Mouse (Mus musculus): ENCODE results near the gene Gm4792. TPM values are rescaled to one million over a fixed set of nuclear protein-coding genes. Genes with fewer than 3 reads are reported as not detected.

Gm4792 gene
- polyA plus RNA-seq, 1 experiment: not detected

GRCm38 (mm10) chr10:94282179-94282578 lies 16.3 kb downstream of the Gm4792 start:
- no peak overlapping the region for H3K4me3 ChIP-seq (replicated peaks)
- TF ChIP-seq TAL1 (IDR thresholded peaks at IDR 0.05; ENCODE audit: low read length) (no peak), GATA1 (IDR thresholded peaks at IDR 0.05; ENCODE audit: low read length) (no peak)

GRCm38 (mm10) chr10:94276511-94276910 lies 22.0 kb downstream of the Gm4792 start:
- TF ChIP-seq GATA1 (IDR thresholded peaks at IDR 0.05; ENCODE audit: low read length) (no peak), TAL1 (IDR thresholded peaks at IDR 0.05; ENCODE audit: low read length) (no peak)
- no peaks in the 10 kb centered on the region for H3K36me3 ChIP-seq (ENCODE audit: control insufficient read depth)
- no peaks in the 10 kb centered on the region for H3K4me1 ChIP-seq (ENCODE audit: control insufficient read depth)
- H3K9me3 ChIP-seq (ENCODE audit: control insufficient read depth, low read length): no peaks in the 10 kb centered on the region
- H3K4me3 ChIP-seq (replicated peaks): no peak overlapping the region
- no peaks in the 10 kb centered on the region for H3K27me3 ChIP-seq (ENCODE audit: control insufficient read depth)

More at GRCm38 (mm10) chr10:94282179-94282578, 16.3 kb downstream of the Gm4792 start:
- Histone ChIP-seq H3K9me3 (ENCODE audit: control insufficient read depth, low read length) (no peaks in the 10 kb centered on the region), H3K4me1 (ENCODE audit: control insufficient read depth) (no peaks in the 10 kb centered on the region), H3K27me3 (ENCODE audit: control insufficient read depth) (no peaks in the 10 kb centered on the region), H3K36me3 (ENCODE audit: control insufficient read depth) (no peaks in the 10 kb centered on the region)

DNA sequence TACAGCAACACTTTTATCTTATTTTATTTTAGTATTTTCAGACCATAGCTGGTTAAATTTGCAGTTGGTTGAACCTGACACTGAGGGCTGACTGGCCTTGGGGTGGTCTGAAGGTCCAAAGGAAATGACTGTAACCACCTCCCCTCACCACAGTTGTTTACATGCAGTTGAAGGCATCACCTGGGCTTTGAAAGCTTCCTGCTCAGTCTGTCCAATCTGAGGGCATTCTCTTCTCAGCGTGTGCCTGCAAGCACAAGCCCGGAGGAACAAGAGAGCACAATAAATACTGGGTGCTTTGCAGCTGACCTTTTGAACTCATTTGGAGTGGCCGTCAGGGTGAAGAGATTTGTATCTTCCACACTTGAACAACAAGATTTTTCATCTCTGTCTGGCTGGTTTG lies 23.2 kb downstream of the Gm4792 start:
- Histone ChIP-seq H3K27me3 (ENCODE audit: control insufficient read depth) (no peaks in the 10 kb centered on the region), H3K9me3 (ENCODE audit: control insufficient read depth, low read length) (no peaks in the 10 kb centered on the region), H3K4me1 (ENCODE audit: control insufficient read depth) (no peaks in the 10 kb centered on the region), H3K4me3 (replicated peaks) (no peak overlapping the region), H3K36me3 (ENCODE audit: control insufficient read depth) (no peaks in the 10 kb centered on the region)
- TF ChIP-seq TAL1 (IDR thresholded peaks at IDR 0.05; ENCODE audit: low read length) (no peak), GATA1 (IDR thresholded peaks at IDR 0.05; ENCODE audit: low read length) (no peak)

GRCm38 (mm10) chr10:94265656-94266542 lies 32.6 kb downstream of the Gm4792 start:
- H3K9me3 ChIP-seq (ENCODE audit: control insufficient read depth, low read length): no peaks in the 10 kb centered on the region
- TF ChIP-seq TAL1 (IDR thresholded peaks at IDR 0.05; ENCODE audit: low read length): no peak
- TF ChIP-seq GATA1 (IDR thresholded peaks at IDR 0.05; ENCODE audit: low read length): no peak
- no peaks in the 10 kb centered on the region for H3K36me3 ChIP-seq (ENCODE audit: control insufficient read depth)
- H3K4me1 ChIP-seq (ENCODE audit: control insufficient read depth): no peaks in the 10 kb centered on the region
- H3K4me3 ChIP-seq (replicated peaks): no peak overlapping the region
- no peaks in the 10 kb centered on the region for H3K27me3 ChIP-seq (ENCODE audit: control insufficient read depth)

DNA sequence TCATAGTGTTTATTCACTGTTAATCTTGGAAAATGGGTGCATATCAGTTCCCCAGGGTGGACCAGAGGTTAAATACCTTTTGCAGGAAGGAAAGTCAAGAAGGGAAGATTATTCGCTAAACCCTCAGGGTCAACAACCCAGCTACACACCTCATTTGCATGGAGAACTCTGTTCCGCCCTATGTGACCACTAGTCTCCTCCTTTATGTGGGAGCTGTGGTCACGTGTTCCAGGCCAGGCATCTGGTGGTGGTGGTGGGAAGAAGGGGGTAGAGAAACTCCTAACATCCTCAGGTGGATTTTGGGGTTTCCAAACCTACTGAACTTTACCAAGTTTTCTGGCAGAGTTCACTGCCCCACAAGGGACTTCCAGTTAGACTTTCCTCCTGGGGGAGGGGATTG lies 35.3 kb downstream of the Gm4792 start:
- H3K36me3 ChIP-seq (ENCODE audit: control insufficient read depth): no peaks in the 10 kb centered on the region

GRCm38 (mm10) chr10:94262646-94263045 lies 35.9 kb downstream of the Gm4792 start:
- Histone ChIP-seq H3K27me3 (ENCODE audit: control insufficient read depth) (no peaks in the 10 kb centered on the region), H3K4me3 (replicated peaks) (no peak overlapping the region), H3K36me3 (ENCODE audit: control insufficient read depth) (no peaks in the 10 kb centered on the region), H3K4me1 (ENCODE audit: control insufficient read depth) (no peaks in the 10 kb centered on the region), H3K9me3 (ENCODE audit: control insufficient read depth, low read length) (no peaks in the 10 kb centered on the region)
- TF ChIP-seq GATA1 (IDR thresholded peaks at IDR 0.05; ENCODE audit: low read length) (no peak), TAL1 (IDR thresholded peaks at IDR 0.05; ENCODE audit: low read length) (no peak)

More for the DNA sequence above, 35.3 kb downstream of the Gm4792 start:
- Histone ChIP-seq H3K9me3 (ENCODE audit: control insufficient read depth, low read length) (no peaks in the 10 kb centered on the region), H3K27me3 (ENCODE audit: control insufficient read depth) (no peaks in the 10 kb centered on the region), H3K4me3 (replicated peaks) (no peak overlapping the region), H3K4me1 (ENCODE audit: control insufficient read depth) (no peaks in the 10 kb centered on the region)
- TF ChIP-seq GATA1 (IDR thresholded peaks at IDR 0.05; ENCODE audit: low read length): no peak
- TF ChIP-seq TAL1 (IDR thresholded peaks at IDR 0.05; ENCODE audit: low read length): no peak

GRCm38 (mm10) chr10:94260544-94260943 lies 38.0 kb downstream of the Gm4792 start:
- Histone ChIP-seq H3K9me3 (ENCODE audit: control insufficient read depth, low read length) (no peaks in the 10 kb centered on the region), H3K4me3 (replicated peaks) (no peak overlapping the region), H3K27me3 (ENCODE audit: control insufficient read depth) (no peaks in the 10 kb centered on the region), H3K36me3 (ENCODE audit: control insufficient read depth) (no peaks in the 10 kb centered on the region), H3K4me1 (ENCODE audit: control insufficient read depth) (peaks cover 5% of the 10 kb centered on the region; the same call in 1 of the 2 replicates)
- TF ChIP-seq TAL1 (IDR thresholded peaks at IDR 0.05; ENCODE audit: low read length): no peak
- no peak for TF ChIP-seq GATA1 (IDR thresholded peaks at IDR 0.05; ENCODE audit: low read length)

DNA sequence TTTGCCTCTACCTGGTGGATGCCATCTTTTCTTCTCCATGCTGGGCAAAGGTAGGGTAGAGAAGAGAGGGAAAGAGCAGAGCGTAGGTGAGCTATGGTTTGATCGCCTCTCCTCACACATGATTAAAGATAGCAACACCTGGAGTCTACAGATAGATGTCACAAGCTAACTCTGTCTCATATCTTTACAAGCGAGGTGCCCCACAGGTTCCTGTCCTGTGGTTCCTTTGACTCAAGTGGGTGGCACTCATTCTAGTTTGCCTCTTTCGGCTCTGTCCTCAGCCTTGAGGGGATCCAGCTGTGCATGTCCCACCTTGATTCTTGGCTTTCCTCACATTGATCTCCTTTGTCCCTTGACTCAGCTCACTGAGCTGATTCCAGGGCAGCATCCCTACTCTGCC lies 42.0 kb downstream of the Gm4792 start:
- H3K36me3 ChIP-seq (ENCODE audit: control insufficient read depth): no peaks in the 10 kb centered on the region
- H3K9me3 ChIP-seq (ENCODE audit: control insufficient read depth, low read length): peaks cover 2% of the 10 kb centered on the region; the same call in 1 of the 2 replicates
- no peaks in the 10 kb centered on the region for H3K27me3 ChIP-seq (ENCODE audit: control insufficient read depth)
- H3K4me3 ChIP-seq (replicated peaks): no peak overlapping the region
- TF ChIP-seq GATA1 (IDR thresholded peaks at IDR 0.05; ENCODE audit: low read length): no peak
- peaks cover 5% of the 10 kb centered on the region; the same call in 1 of the 2 replicates for H3K4me1 ChIP-seq (ENCODE audit: control insufficient read depth)

DNA sequence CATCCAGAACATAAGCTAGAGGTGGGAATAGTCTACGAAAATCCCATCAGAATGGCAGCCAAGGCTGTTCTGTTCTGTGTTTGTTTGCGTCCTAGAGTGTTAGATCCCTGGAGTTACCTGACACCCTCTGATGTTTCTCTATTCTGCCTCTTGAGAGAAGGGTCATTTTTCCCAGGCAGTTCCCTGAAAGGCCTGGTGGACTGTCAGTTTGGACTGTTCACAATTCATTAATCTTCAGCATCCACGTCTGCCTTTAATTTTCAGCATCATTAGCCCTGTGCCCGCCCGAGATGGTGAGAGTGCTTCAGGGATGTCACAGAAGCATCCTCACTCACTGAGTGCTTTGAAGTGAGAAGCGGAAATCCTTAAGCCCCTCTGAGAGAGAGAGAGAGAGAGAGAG lies 42.8 kb downstream of the Gm4792 start:
- no peak for TF ChIP-seq TAL1 (IDR thresholded peaks at IDR 0.05; ENCODE audit: low read length)
- no peak for TF ChIP-seq GATA1 (IDR thresholded peaks at IDR 0.05; ENCODE audit: low read length)
- H3K36me3 ChIP-seq (ENCODE audit: control insufficient read depth): no peaks in the 10 kb centered on the region

More for the DNA sequence above, 42.8 kb downstream of the Gm4792 start:
- no peak overlapping the region for H3K4me3 ChIP-seq (replicated peaks)
- no peaks in the 10 kb centered on the region for H3K27me3 ChIP-seq (ENCODE audit: control insufficient read depth)
- peaks cover 9% of the 10 kb centered on the region for H3K4me1 ChIP-seq (ENCODE audit: control insufficient read depth)
- peaks cover 2% of the 10 kb centered on the region; the same call in 1 of the 2 replicates for H3K9me3 ChIP-seq (ENCODE audit: control insufficient read depth, low read length)
